Mouse (Mus musculus) liver, embryonic 15.5 days (tissue): Measurements from ENCODE around the gene Hcrtr1. TPM values are rescaled to one million over a fixed set of nuclear protein-coding genes. Genes with fewer than 3 reads are reported as not detected.

Experiments used
- ATAC-seq: fragments of 200-750 bp; cut with Nextera tagmentation; 2 replicates; pipeline ENCODE4 v1.8.0; 2017; ENCODE audit warnings: moderate number of reproducible peaks, mild to moderate bottlenecking, moderate library complexity; ENCODE audit not compliant: insufficient read depth
- H3K27ac ChIP-seq: fragments of 300-500 bp; sonication (generic); replicated peaks from 2 replicates; pipeline ENCODE4 v1.5.1; 2015; ENCODE audit warnings: mild to moderate bottlenecking, inconsistent platforms
- H3K27me3 ChIP-seq: fragments of 300-500 bp; sonication (generic); 2 replicates; pipeline ENCODE4 v1.6.1; 2015; ENCODE audit warnings: mild to moderate bottlenecking, inconsistent platforms
- H3K36me3 ChIP-seq: fragments of 300-500 bp; sonication (generic); replicated peaks from 2 replicates; pipeline ENCODE4 v1.6.1; 2015; ENCODE audit warnings: moderate library complexity, mild to moderate bottlenecking, inconsistent platforms
- H3K4me1 ChIP-seq: fragments of 300-500 bp; sonication (generic); replicated peaks from 2 replicates; pipeline ENCODE4 v1.6.1; 2015; ENCODE audit warnings: inconsistent platforms
- H3K4me2 ChIP-seq: fragments of 300-500 bp; sonication (generic); 2 replicates; pipeline ENCODE4 v1.6.1; 2015; ENCODE audit warnings: moderate library complexity, mild to moderate bottlenecking, inconsistent platforms
- H3K4me3 ChIP-seq: fragments of 300-500 bp; sonication (generic); replicated peaks from 2 replicates; pipeline ENCODE4 v1.5.1; 2015; ENCODE audit warnings: mild to moderate bottlenecking, inconsistent platforms
- H3K9ac ChIP-seq: fragments of 300-500 bp; sonication (generic); 2 replicates; pipeline ENCODE4 v1.6.1; 2015; ENCODE audit warnings: moderate library complexity, mild to moderate bottlenecking, inconsistent platforms
- H3K9me3 ChIP-seq: fragments of 300-500 bp; sonication (generic); replicated peaks from 2 replicates; pipeline ENCODE4 v1.6.1; 2016; ENCODE audit warnings: inconsistent platforms
- WGBS: fragments of 180-500 bp; shearing (Covaris S2); methylation state at CpG from one replicate; pipeline ENCODE4 v1.1.7; 2015; ENCODE audit warnings: mixed read lengths; ENCODE audit not compliant: insufficient replicate concordance; 5-methylcytosine and 5-hydroxymethylcytosine counted together
- polyA plus RNA-seq: library from polyadenylated mRNA; unstranded; fragments of >200 nt; fragmentation: Nextera tagmentation; extraction: Ambion mirVana; gene quantifications from 2 replicates; pipeline ENCODE4 v1.2.1, GENCODE M21; 2015

Gene Hcrtr1
- polyA plus RNA-seq, 1 experiment from 2014 or later, result not detected

DNA sequence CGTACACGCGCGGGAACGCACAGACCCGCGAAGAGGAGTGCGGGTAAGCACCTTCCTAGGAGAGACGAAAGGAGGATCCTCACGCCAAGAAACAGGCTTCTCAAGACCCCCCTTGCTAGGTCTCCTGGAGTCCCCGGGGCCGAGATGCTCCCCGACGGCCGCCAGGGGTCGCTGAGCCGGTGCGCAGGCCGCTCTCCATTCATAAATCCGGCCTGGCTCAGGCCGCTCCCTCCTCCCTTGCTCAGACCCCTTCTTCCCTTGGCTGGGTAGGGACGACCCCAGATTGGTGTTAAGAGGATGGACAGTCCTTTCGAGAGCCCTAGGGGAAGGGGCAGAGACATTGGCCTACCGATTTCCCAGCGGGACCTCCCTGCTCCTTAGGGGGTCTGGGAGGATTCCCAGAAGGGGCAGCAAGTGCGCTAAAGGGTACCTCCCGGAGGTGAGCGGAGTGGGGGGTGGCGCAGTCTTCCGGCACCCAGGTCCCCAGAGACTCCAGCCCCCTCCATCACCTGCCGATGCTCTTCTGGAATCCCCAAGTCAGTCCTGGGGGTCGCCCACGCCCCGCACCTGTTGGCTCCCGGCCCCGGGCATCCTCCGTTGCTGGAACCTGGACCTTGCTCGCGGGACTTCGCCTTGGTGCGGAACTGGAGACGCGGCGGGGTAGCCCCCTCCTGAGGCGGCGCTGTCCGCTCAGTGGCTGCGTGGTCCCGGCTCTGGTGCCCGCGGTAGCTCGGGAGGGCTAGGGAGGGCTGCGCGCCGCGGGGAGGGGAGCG is 532 bp downstream of the Hcrtr1 start:
- peak overlapping the region; percentile 5; the same call in 1 of the 2 replicates for H3K4me3 ChIP-seq
- WGBS, result 2% methylated on average over 46 of the region's 57 CpGs
- 0 out of 2 replicates have a peak, but pooled peaks have one; percentile 39 for ATAC-seq

DNA sequence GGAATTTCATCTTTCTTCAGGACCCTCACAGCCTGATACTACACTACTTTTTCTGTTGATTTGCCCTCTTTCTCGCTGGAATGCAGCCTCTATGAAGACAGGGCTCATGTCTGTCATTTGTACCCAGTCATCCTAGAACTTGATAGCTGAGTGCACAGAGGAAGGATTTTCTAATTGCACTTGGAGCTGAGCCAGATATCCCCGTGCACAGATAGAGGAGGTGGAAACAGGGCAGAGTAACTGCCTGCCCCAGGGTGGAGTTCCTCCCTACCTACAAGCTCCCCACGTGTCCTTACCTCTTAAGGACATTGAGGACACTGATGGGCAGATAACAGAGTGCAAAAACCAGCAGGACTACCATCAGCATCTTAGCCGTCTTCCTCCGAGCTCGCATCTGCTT is 5.8 kb downstream of the Hcrtr1 start:
- 40% methylated on average over 6 of the region's 6 CpGs for WGBS
- no peak overlapping the region for H3K4me3 ChIP-seq
- peaks cover 10% of the 10 kb centered on the region for H3K4me1 ChIP-seq
- H3K4me2 ChIP-seq, result no peak overlapping the region
- no peak for ATAC-seq
- H3K27ac ChIP-seq, result no peak overlapping the region
- no peak overlapping the region for H3K9ac ChIP-seq
- H3K36me3 ChIP-seq, result no peaks in the 10 kb centered on the region
- H3K9me3 ChIP-seq, result no peaks in the 10 kb centered on the region
- peaks cover 31% of the 10 kb centered on the region for H3K27me3 ChIP-seq

More for the DNA sequence above, 532 bp downstream of the Hcrtr1 start:
- Histone ChIP-seq H3K4me1 (no peaks in the 10 kb centered on the region; the same call in 1 of the 2 replicates), H3K27me3 (peaks cover 83% of the 10 kb centered on the region), H3K9ac (no peak overlapping the region), H3K4me2 (no peak overlapping the region), H3K27ac (no peak overlapping the region), H3K36me3 (no peaks in the 10 kb centered on the region), H3K9me3 (no peaks in the 10 kb centered on the region)

DNA sequence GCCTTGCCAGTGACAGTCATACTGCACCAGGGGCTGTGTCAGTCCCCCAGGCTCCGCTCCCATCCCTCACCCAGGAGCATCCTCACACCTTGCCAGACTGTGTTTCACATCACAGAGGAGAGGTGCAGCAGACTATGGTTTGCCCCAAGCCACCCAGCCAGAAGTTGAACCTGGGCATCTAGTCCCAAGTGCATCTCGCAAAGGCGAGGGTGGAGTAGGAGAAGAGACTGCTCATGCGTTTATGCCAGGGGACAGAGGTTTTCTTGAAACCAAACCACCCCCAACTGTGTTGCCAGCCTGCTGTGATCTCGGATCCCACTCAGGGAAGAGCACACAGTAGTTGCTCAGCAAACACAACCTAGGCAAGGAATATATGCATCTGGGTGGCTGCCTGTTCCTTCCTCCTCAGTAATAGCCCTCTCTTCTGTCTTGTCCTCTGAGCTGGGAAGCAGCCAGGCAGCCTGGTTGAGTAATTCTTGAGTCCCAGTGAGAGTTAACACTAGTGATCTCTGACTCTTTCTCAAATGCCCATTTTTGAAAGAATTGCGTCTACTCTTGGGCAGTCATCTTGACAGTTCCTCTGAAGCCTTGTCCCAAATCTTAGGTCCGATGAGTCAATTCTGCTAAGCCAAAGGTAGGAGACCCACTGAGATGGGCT is 7.6 kb downstream of the Hcrtr1 start:
- peaks cover 16% of the 10 kb centered on the region for H3K4me1 ChIP-seq
- 63% methylated on average over 7 of the region's 7 CpGs for WGBS
- H3K36me3 ChIP-seq, result peaks cover 17% of the 10 kb centered on the region

GRCm38 (mm10) chr4:130130641-130131350 is 8.4 kb downstream of the Hcrtr1 start:
- H3K36me3 ChIP-seq, result peaks cover 24% of the 10 kb centered on the region
- no peak overlapping the region for H3K27ac ChIP-seq
- H3K4me3 ChIP-seq, result no peak overlapping the region
- no peak overlapping the region for H3K4me2 ChIP-seq
- H3K9me3 ChIP-seq, result no peaks in the 10 kb centered on the region
- H3K4me1 ChIP-seq, result peaks cover 16% of the 10 kb centered on the region
- 59% methylated on average over 13 of the region's 13 CpGs for WGBS
- no peak overlapping the region for H3K9ac ChIP-seq
- ATAC-seq, result no peak
- peaks cover 9% of the 10 kb centered on the region; the same call in 1 of the 2 replicates for H3K27me3 ChIP-seq

More for the DNA sequence above, 7.6 kb downstream of the Hcrtr1 start:
- H3K9me3 ChIP-seq, result no peaks in the 10 kb centered on the region
- H3K27ac ChIP-seq, result no peak overlapping the region
- H3K27me3 ChIP-seq, result peaks cover 13% of the 10 kb centered on the region; the same call in 1 of the 2 replicates
- no peak overlapping the region for H3K9ac ChIP-seq
- H3K4me2 ChIP-seq, result no peak overlapping the region
- no peak for ATAC-seq
- no peak overlapping the region for H3K4me3 ChIP-seq

GRCm38 (mm10) chr4:130130082-130130481 is 9.1 kb downstream of the Hcrtr1 start:
- H3K27ac ChIP-seq, result no peak overlapping the region
- no peak overlapping the region for H3K4me2 ChIP-seq
- H3K4me1 ChIP-seq, result peaks cover 16% of the 10 kb centered on the region
- no peak for ATAC-seq
- peaks cover 32% of the 10 kb centered on the region for H3K36me3 ChIP-seq
- H3K9me3 ChIP-seq, result no peaks in the 10 kb centered on the region
- WGBS, result 75% methylated on average over 10 of the region's 10 CpGs
- no peak overlapping the region for H3K4me3 ChIP-seq
- H3K9ac ChIP-seq, result no peak overlapping the region
- 0 out of 2 replicates have a peak, but pooled peaks cover 2% of the 10 kb centered on the region for H3K27me3 ChIP-seq

- Histone ChIP-seq H3K27me3 (no peaks in the 10 kb centered on the region), H3K36me3 (peaks cover 43% of the 10 kb centered on the region), H3K9me3 (no peaks in the 10 kb centered on the region), H3K4me1 (peaks cover 16% of the 10 kb centered on the region), H3K9ac (no peak overlapping the region), H3K27ac (no peak overlapping the region), H3K4me3 (no peak overlapping the region), H3K4me2 (no peak overlapping the region)
- 44% methylated on average over 5 of the region's 5 CpGs for WGBS
- ATAC-seq, result no peak
Observed at GRCm38 (mm10) chr4:130128907-130129306, 10.3 kb downstream of the Hcrtr1 start.

DNA sequence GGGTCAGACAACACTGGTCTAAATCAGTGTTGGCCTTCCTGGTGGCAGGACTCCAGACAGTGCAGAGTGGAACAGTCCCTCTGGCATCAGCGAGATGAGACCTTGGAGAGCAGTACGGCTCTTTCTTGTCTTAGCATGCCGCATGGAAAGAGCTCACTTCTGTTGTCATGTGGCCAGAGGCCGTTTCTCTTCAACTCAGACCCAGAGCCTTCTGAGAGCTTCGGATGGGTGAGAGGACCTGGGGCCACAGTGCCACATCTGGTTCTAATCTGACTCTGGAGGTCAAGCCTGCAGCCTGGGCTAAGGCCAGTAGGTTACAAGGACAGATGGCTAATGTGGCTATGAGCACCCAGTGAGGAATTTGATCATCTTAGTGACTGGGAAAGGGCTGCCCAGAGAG is 13.2 kb downstream of the Hcrtr1 start:
- no peak for ATAC-seq
- H3K27me3 ChIP-seq, result no peaks in the 10 kb centered on the region
- H3K4me3 ChIP-seq, result no peak overlapping the region
- no peaks in the 10 kb centered on the region for H3K9me3 ChIP-seq
- H3K36me3 ChIP-seq, result peaks cover 73% of the 10 kb centered on the region
- H3K4me1 ChIP-seq, result peaks cover 18% of the 10 kb centered on the region
- no peak overlapping the region for H3K4me2 ChIP-seq
- 83% methylated on average over 5 of the region's 5 CpGs for WGBS
- no peak overlapping the region for H3K27ac ChIP-seq
- no peak overlapping the region for H3K9ac ChIP-seq

GRCm38 (mm10) chr4:130125164-130125563 is 14.0 kb downstream of the Hcrtr1 start:
- 85% methylated on average over 6 of the region's 6 CpGs for WGBS
- no peak overlapping the region for H3K4me3 ChIP-seq
- H3K9ac ChIP-seq, result no peak overlapping the region
- no peak for ATAC-seq
- no peak overlapping the region for H3K27ac ChIP-seq
- peaks cover 73% of the 10 kb centered on the region for H3K36me3 ChIP-seq
- no peak overlapping the region for H3K4me2 ChIP-seq
- H3K9me3 ChIP-seq, result no peaks in the 10 kb centered on the region
- no peaks in the 10 kb centered on the region for H3K27me3 ChIP-seq
- peaks cover 23% of the 10 kb centered on the region for H3K4me1 ChIP-seq

DNA sequence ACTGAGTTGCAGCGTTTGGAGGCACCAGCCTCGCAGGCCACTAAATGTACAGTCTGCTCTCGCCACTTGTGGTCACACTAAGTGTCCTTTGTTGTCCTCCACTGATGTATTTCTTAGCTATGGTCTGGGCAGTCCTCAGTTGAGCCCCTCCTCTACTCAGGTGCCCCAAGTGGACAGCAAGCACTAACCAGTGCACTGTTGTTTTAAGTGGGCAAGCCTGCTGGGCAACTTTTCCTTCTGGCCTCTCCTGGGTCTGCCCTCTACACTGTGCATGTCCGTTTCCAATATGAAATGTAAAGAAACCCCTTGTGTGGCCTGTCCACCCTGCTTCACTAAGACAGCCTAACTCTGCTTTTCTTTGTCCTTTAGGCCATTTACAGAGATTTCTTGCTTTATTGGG is 15.0 kb downstream of the Hcrtr1 start:
- 81% methylated on average over 4 of the region's 4 CpGs for WGBS
- H3K27me3 ChIP-seq, result no peaks in the 10 kb centered on the region
- no peak overlapping the region for H3K4me2 ChIP-seq
- no peak overlapping the region for H3K27ac ChIP-seq
- peaks cover 73% of the 10 kb centered on the region for H3K36me3 ChIP-seq
- H3K9ac ChIP-seq, result no peak overlapping the region
- ATAC-seq, result no peak
- peaks cover 20% of the 10 kb centered on the region for H3K4me1 ChIP-seq
- no peaks in the 10 kb centered on the region for H3K9me3 ChIP-seq
- no peak overlapping the region for H3K4me3 ChIP-seq

DNA sequence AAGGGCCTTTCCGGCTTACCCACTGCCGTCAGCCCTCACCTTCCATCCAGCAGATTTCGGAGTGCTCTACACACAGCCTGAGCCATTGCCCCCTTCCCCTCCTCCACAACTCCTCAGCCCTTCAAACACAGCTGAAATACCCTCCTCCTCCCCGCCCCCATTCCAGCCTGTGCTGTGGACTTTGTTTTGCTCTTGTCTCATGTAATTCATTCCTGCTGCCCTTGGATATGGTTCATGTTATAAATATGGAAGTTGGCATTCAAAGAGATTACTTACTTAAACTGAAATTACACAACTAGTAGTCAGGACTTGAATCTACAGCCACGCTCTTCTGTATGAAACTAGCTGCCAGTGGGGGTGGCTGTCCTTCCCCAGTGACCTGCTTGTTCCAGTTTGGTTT is 16.1 kb downstream of the Hcrtr1 start:
- peaks cover 71% of the 10 kb centered on the region for H3K36me3 ChIP-seq
- peaks cover 9% of the 10 kb centered on the region; the same call in 1 of the 2 replicates for H3K4me1 ChIP-seq
- no peak overlapping the region for H3K4me3 ChIP-seq
- no peak overlapping the region for H3K27ac ChIP-seq
- H3K9ac ChIP-seq, result no peak overlapping the region
- ATAC-seq, result no peak
- H3K9me3 ChIP-seq, result no peaks in the 10 kb centered on the region
- H3K27me3 ChIP-seq, result no peaks in the 10 kb centered on the region
- WGBS, result 85% methylated on average over 5 of the region's 5 CpGs
- H3K4me2 ChIP-seq, result no peak overlapping the region

GRCm38 (mm10) chr4:130121560-130121959 is 17.6 kb downstream of the Hcrtr1 start:
- H3K36me3 ChIP-seq, result peaks cover 57% of the 10 kb centered on the region
- ATAC-seq, result no peak
- H3K9me3 ChIP-seq, result no peaks in the 10 kb centered on the region
- no peaks in the 10 kb centered on the region for H3K27me3 ChIP-seq
- 85% methylated on average over 8 of the region's 8 CpGs for WGBS
- H3K27ac ChIP-seq, result no peak overlapping the region
- H3K4me3 ChIP-seq, result no peak overlapping the region
- no peak overlapping the region for H3K9ac ChIP-seq
- H3K4me1 ChIP-seq, result peaks cover 7% of the 10 kb centered on the region; the same call in 1 of the 2 replicates
- H3K4me2 ChIP-seq, result no peak overlapping the region
